Mouse (Mus musculus) testis, adult 2 months (tissue): ENCODE data around the gene Efna1. TPM values are rescaled to one million over a fixed set of nuclear protein-coding genes. Genes with fewer than 3 reads are reported as not detected.

ENCODE experiments used
- H3K27ac ChIP-seq: fragments of 200-500 bp; 2 replicates; pipeline ENCODE4 v1.5.1; 2012; ENCODE audit warnings: low read depth, low read length; ENCODE audit not compliant: control insufficient read depth, insufficient read depth
- H3K27me3 ChIP-seq: fragments of 200-500 bp; 2 replicates; pipeline ENCODE4 v1.6.1; 2012; ENCODE audit warnings: mild to moderate bottlenecking, low read length, moderate library complexity; ENCODE audit not compliant: control insufficient read depth, insufficient read depth
- H3K36me3 ChIP-seq: fragments of 200-500 bp; 2 replicates; pipeline ENCODE4 v1.6.1; 2012; ENCODE audit warnings: mild to moderate bottlenecking, low read length; ENCODE audit not compliant: control insufficient read depth, insufficient read depth
- H3K4me1 ChIP-seq: fragments of 200-500 bp; 2 replicates; pipeline ENCODE4 v1.6.1; 2012; ENCODE audit warnings: low read length; ENCODE audit not compliant: control insufficient read depth, insufficient read depth
- H3K4me3 ChIP-seq: fragments of 200-500 bp; 2 replicates; pipeline ENCODE4 v1.5.1; 2012; ENCODE audit warnings: low read depth, mild to moderate bottlenecking, low read length, moderate library complexity, mixed read lengths; ENCODE audit not compliant: control insufficient read depth
- CTCF ChIP-seq: fragments of 200-500 bp; IDR thresholded peaks from 2 replicates; pipeline ENCODE4 v1.5.1; 2012; ENCODE audit warnings: low read depth, mild to moderate bottlenecking, inconsistent platforms, low read length, moderate library complexity; ENCODE audit not compliant: control insufficient read depth, insufficient read depth, insufficient replicate concordance
- POLR2A ChIP-seq: fragments of 200-500 bp; IDR thresholded peaks from 2 replicates; pipeline ENCODE4 v1.6.1; 2012; ENCODE audit warnings: low read depth, mild to moderate bottlenecking, inconsistent platforms, low read length, moderate library complexity; ENCODE audit not compliant: control insufficient read depth
- polyA plus RNA-seq: library from polyadenylated mRNA; depleted of rRNA; stranded (reverse); fragments of >200 nt; gene quantifications from 2 replicates; pipeline ENCODE4 v1.2.3, GENCODE M21; 2012

Efna1 gene
- polyA plus RNA-seq, 1 experiment, result 1.1 TPM

GRCm38 (mm10) chr3:89304440-89304839 is 23.5 kb upstream of the Efna1 start:
- TF ChIP-seq POLR2A (no peak), CTCF (no peak)
- H3K27me3 ChIP-seq, result no peaks in the 10 kb centered on the region
- H3K4me1 ChIP-seq, result peaks cover 3% of the 10 kb centered on the region
- no peaks in the 10 kb centered on the region for H3K36me3 ChIP-seq
- H3K27ac ChIP-seq, result no peak overlapping the region
- H3K4me3 ChIP-seq, result no peak overlapping the region

- H3K4me1 ChIP-seq, result peaks cover 4% of the 10 kb centered on the region
- H3K4me3 ChIP-seq, result no peak overlapping the region
- no peak for TF ChIP-seq POLR2A
- H3K27me3 ChIP-seq, result no peaks in the 10 kb centered on the region
- no peaks in the 10 kb centered on the region for H3K36me3 ChIP-seq
- no peak overlapping the region for H3K27ac ChIP-seq
Observed at GRCm38 (mm10) chr3:89300514-89300913, 19.6 kb upstream of the Efna1 start.

GRCm38 (mm10) chr3:89300071-89300470 is 19.1 kb upstream of the Efna1 start:
- H3K4me3 ChIP-seq, result no peak overlapping the region
- H3K36me3 ChIP-seq, result no peaks in the 10 kb centered on the region
- H3K27me3 ChIP-seq, result no peaks in the 10 kb centered on the region
- H3K4me1 ChIP-seq, result peaks cover 4% of the 10 kb centered on the region
- TF ChIP-seq POLR2A (no peak), CTCF (no peak)
- no peak overlapping the region for H3K27ac ChIP-seq

- Histone ChIP-seq H3K4me3 (no peak overlapping the region; the same call in none of the 2 replicates), H3K36me3 (no peaks in the 10 kb centered on the region), H3K27me3 (no peaks in the 10 kb centered on the region), H3K4me1 (peaks cover 4% of the 10 kb centered on the region), H3K27ac (no peak overlapping the region)
- TF ChIP-seq POLR2A (no peak), CTCF (no peak)
Observed at GRCm38 (mm10) chr3:89299499-89299898, 18.6 kb upstream of the Efna1 start.

- Histone ChIP-seq H3K27me3 (no peaks in the 10 kb centered on the region), H3K27ac (no peak overlapping the region), H3K36me3 (no peaks in the 10 kb centered on the region), H3K4me1 (peaks cover 4% of the 10 kb centered on the region), H3K4me3 (no peak overlapping the region)
- TF ChIP-seq POLR2A (no peak), CTCF (no peak)
Observed at GRCm38 (mm10) chr3:89298908-89299307, 18.0 kb upstream of the Efna1 start.

GRCm38 (mm10) chr3:89296761-89297396 is 15.9 kb upstream of the Efna1 start:
- no peaks in the 10 kb centered on the region for H3K36me3 ChIP-seq
- H3K4me1 ChIP-seq, result peaks cover 4% of the 10 kb centered on the region
- H3K4me3 ChIP-seq, result no peak overlapping the region
- no peak overlapping the region for H3K27ac ChIP-seq
- H3K27me3 ChIP-seq, result no peaks in the 10 kb centered on the region
- no peak for TF ChIP-seq POLR2A
- no peak for TF ChIP-seq CTCF

GRCm38 (mm10) chr3:89295685-89296230 is 14.8 kb upstream of the Efna1 start:
- TF ChIP-seq POLR2A, result no peak
- TF ChIP-seq CTCF, result no peak
- Histone ChIP-seq H3K36me3 (no peaks in the 10 kb centered on the region), H3K27ac (no peak overlapping the region), H3K4me3 (no peak overlapping the region), H3K27me3 (no peaks in the 10 kb centered on the region), H3K4me1 (peaks cover 4% of the 10 kb centered on the region)

- H3K27me3 ChIP-seq, result no peaks in the 10 kb centered on the region
- TF ChIP-seq POLR2A (no peak), CTCF (no peak)
- H3K4me1 ChIP-seq, result peaks cover under 1% of the 10 kb centered on the region; the same call in 1 of the 2 replicates
- no peaks in the 10 kb centered on the region for H3K36me3 ChIP-seq
- H3K4me3 ChIP-seq, result no peak overlapping the region
- H3K27ac ChIP-seq, result no peak overlapping the region
Observed at GRCm38 (mm10) chr3:89294195-89294594, 13.3 kb upstream of the Efna1 start.
